Mouse (Mus musculus): ENCODE measurements at regions not wholly inside any gene's neighbourhood (a gene's known extent, or its start where the extent isn't known, plus 50 kb on each side); places are given as distances from the start of the nearest gene placed in this dataset.

- ATAC-seq (ENCODE audit: low FRiP score, low read depth), result no peak
Observed at GRCm38 (mm10) chr13:112046247-112047211, 237.7 kb upstream of the Map3k1 start.

GRCm38 (mm10) chr13:112047408-112047807, 238.6 kb upstream of the Map3k1 start:
- no peak overlapping the region for H3K27ac ChIP-seq
- H3K36me3 ChIP-seq, result no peaks in the 10 kb centered on the region
- H3K4me1 ChIP-seq, result no peaks in the 10 kb centered on the region
- H3K9me3 ChIP-seq, result no peaks in the 10 kb centered on the region
- H3K4me3 ChIP-seq, result no peak overlapping the region
- H3K27me3 ChIP-seq (replicated peaks), result no peaks in the 10 kb centered on the region
- 65% methylated on average over 3 of the region's 3 CpGs for WGBS
- H3K4me2 ChIP-seq (replicated peaks), result no peak overlapping the region
- no peak for ATAC-seq (ENCODE audit: low FRiP score, low read depth)
- H3K9ac ChIP-seq, result no peak overlapping the region

More at GRCm38 (mm10) chr13:112046247-112047211, 237.7 kb upstream of the Map3k1 start:
- Histone ChIP-seq H3K4me1 (no peaks in the 10 kb centered on the region), H3K4me2 (replicated peaks) (no peak overlapping the region), H3K9me3 (no peaks in the 10 kb centered on the region), H3K27ac (no peak overlapping the region), H3K9ac (no peak overlapping the region), H3K36me3 (no peaks in the 10 kb centered on the region), H3K4me3 (no peak overlapping the region), H3K27me3 (replicated peaks) (no peaks in the 10 kb centered on the region)
- 91% methylated on average over 15 of the region's 15 CpGs for WGBS

- ATAC-seq (ENCODE audit: low FRiP score, low read depth), result no peak
- Histone ChIP-seq H3K36me3 (no peaks in the 10 kb centered on the region), H3K9ac (no peak overlapping the region), H3K27me3 (replicated peaks) (no peaks in the 10 kb centered on the region), H3K27ac (no peak overlapping the region), H3K4me2 (replicated peaks) (no peak overlapping the region), H3K9me3 (no peaks in the 10 kb centered on the region), H3K4me1 (no peaks in the 10 kb centered on the region), H3K4me3 (no peak overlapping the region)
- 85% methylated on average over 13 of the region's 13 CpGs for WGBS
Observed at GRCm38 (mm10) chr13:112047874-112048273, 239.1 kb upstream of the Map3k1 start.

DNA sequence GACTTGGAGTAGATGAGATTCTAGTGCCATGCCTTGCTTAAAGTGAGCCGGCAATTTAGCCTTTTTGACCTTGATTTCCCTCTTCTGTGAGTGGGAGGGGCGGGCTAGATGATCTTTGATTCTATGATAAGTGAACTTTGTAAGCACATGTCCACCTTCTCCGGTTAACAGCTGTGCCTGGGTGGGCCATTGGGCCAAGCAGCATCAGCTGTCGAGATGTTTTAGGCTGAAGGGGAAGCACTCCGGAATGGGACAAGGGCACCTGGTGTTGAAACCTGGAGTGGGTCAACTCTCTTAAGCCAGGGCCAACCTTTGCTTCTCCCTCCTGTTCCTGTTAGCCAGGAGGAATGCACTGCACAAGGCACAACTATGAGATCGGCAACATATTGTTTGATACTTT, 239.5 kb upstream of the Map3k1 start:
- H3K4me3 ChIP-seq, result no peak overlapping the region
- H3K9me3 ChIP-seq, result no peaks in the 10 kb centered on the region
- no peaks in the 10 kb centered on the region for H3K4me1 ChIP-seq
- H3K9ac ChIP-seq, result no peak overlapping the region
- no peak for ATAC-seq (ENCODE audit: low FRiP score, low read depth)
- no peak overlapping the region for H3K4me2 ChIP-seq (replicated peaks)
- no peaks in the 10 kb centered on the region for H3K36me3 ChIP-seq
- no peak overlapping the region for H3K27ac ChIP-seq
- H3K27me3 ChIP-seq (replicated peaks), result no peaks in the 10 kb centered on the region
- WGBS, result 92% methylated on average over 6 of the region's 6 CpGs

DNA sequence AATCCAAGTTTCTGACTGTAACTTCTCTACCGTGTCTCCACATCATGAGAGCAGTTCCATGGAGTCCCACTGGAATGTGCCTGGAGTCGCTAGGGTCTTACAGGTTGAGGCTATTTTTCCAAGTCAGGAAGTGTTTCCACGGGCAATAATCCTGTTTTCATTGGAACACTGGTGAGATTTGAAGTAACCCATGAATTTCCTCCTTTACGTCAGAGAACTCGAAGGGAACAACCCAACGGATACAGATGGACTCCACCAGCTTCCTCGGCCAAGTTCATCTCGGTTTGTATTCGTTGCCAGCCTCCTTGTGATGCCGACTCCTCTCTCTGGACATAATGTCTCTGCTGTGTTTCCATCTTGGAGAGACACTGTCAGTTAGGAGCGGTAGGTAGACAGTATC, 237.4 kb upstream of the Ankrd55 start:
- no peaks in the 10 kb centered on the region for H3K4me1 ChIP-seq
- no peaks in the 10 kb centered on the region for H3K9me3 ChIP-seq
- H3K4me2 ChIP-seq (replicated peaks), result no peak overlapping the region
- no peaks in the 10 kb centered on the region for H3K36me3 ChIP-seq
- no peaks in the 10 kb centered on the region for H3K27me3 ChIP-seq (replicated peaks)
- H3K4me3 ChIP-seq, result no peak overlapping the region
- H3K27ac ChIP-seq, result no peak overlapping the region
- WGBS, result 92% methylated on average over 11 of the region's 11 CpGs
- H3K9ac ChIP-seq, result no peak overlapping the region
- ATAC-seq (ENCODE audit: low FRiP score, low read depth), result no peak

GRCm38 (mm10) chr13:112052011-112052410, 236.2 kb upstream of the Ankrd55 start:
- H3K27ac ChIP-seq, result no peak overlapping the region
- H3K4me3 ChIP-seq, result no peak overlapping the region
- no peaks in the 10 kb centered on the region for H3K4me1 ChIP-seq
- no peaks in the 10 kb centered on the region for H3K27me3 ChIP-seq (replicated peaks)
- no peaks in the 10 kb centered on the region for H3K36me3 ChIP-seq
- 86% methylated on average over 3 of the region's 3 CpGs for WGBS
- no peaks in the 10 kb centered on the region for H3K9me3 ChIP-seq
- no peak overlapping the region for H3K4me2 ChIP-seq (replicated peaks)
- no peak for ATAC-seq (ENCODE audit: low FRiP score, low read depth)
- H3K9ac ChIP-seq, result no peak overlapping the region

GRCm38 (mm10) chr13:112052456-112052855, 235.8 kb upstream of the Ankrd55 start:
- H3K36me3 ChIP-seq, result no peaks in the 10 kb centered on the region
- ATAC-seq (ENCODE audit: low FRiP score, low read depth), result no peak
- 83% methylated on average over 3 of the region's 3 CpGs for WGBS

DNA sequence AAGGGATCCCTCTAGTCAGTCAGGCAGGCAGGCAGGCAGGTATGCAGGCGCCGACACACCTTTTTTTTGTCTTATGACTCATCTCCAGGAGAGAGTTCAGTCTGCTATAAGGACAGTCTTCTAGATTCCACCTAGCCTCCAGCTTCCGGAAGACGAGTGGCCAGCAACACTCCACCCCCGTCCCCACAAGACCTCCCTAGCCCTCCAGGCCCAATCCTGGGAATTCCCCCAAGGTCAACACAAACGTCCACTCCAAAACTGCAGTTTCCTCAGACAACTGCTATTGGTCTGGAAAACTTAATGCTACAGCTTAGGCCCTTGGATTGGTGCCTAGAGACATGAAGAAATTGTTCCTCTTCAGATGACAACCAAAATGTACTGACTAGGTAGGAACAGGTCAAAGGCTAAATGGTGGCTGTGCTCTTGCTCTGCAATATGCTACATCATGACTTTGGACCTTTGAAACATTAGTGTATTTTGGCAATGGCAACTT, 233.3 kb upstream of the Ankrd55 start:
- Histone ChIP-seq H3K27ac (no peak overlapping the region), H3K9me3 (no peaks in the 10 kb centered on the region), H3K4me3 (no peak overlapping the region), H3K4me2 (replicated peaks) (no peak overlapping the region), H3K36me3 (no peaks in the 10 kb centered on the region), H3K9ac (no peak overlapping the region), H3K4me1 (no peaks in the 10 kb centered on the region), H3K27me3 (replicated peaks) (no peaks in the 10 kb centered on the region)
- 85% methylated on average over 6 of the region's 6 CpGs for WGBS
- no peak for ATAC-seq (ENCODE audit: low FRiP score, low read depth)

More at GRCm38 (mm10) chr13:112052456-112052855, 235.8 kb upstream of the Ankrd55 start:
- Histone ChIP-seq H3K9me3 (no peaks in the 10 kb centered on the region), H3K4me2 (replicated peaks) (no peak overlapping the region), H3K4me1 (no peaks in the 10 kb centered on the region), H3K9ac (no peak overlapping the region), H3K27ac (no peak overlapping the region), H3K27me3 (replicated peaks) (no peaks in the 10 kb centered on the region), H3K4me3 (no peak overlapping the region)

DNA sequence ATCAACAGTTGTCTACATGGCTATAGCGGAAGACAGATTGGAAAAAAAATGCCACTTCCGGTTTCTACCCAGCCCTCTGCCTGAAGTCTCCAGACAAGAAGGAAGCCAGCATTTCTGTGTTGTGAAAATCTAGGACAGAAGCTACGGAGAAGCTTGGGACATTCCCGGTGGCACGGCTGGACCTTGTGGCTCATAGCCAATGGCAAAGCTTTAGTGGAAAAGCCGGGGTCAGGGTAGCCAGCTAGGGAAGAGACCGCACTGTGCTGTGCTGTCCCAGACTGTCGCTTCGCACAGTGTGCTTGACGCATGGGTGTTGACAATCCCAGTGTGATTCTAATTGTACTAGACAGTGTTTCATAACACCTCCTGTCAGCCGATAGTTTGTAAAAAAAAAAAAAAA, 230.0 kb upstream of the Ankrd55 start:
- no peak overlapping the region for H3K27ac ChIP-seq
- H3K27me3 ChIP-seq (replicated peaks), result no peaks in the 10 kb centered on the region
- ATAC-seq (ENCODE audit: low FRiP score, low read depth), result no peak
- WGBS, result 87% methylated on average over 11 of the region's 11 CpGs
- H3K9ac ChIP-seq, result no peak overlapping the region
- H3K4me3 ChIP-seq, result no peak overlapping the region
- no peaks in the 10 kb centered on the region for H3K4me1 ChIP-seq
- no peaks in the 10 kb centered on the region for H3K9me3 ChIP-seq
- no peak overlapping the region for H3K4me2 ChIP-seq (replicated peaks)
- H3K36me3 ChIP-seq, result no peaks in the 10 kb centered on the region

DNA sequence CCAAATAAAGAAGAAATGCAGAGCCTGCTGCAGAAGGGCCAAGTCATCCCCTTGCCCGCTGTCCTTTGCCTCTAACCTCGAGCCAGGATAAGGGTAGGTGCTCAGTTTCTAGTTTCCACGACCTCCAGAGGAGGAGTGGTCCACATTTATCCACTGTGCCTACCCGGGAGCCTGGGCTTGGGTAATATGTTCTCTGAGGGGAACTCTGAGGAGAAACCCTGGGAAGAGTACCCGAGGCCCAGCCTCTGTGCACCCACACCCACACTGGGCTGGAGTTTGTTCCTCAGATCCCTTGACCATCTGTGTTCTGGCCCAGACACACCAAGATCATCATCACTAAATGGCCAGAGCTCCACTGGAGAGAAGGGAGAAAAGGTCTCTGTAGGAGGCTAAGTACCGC, 229.5 kb upstream of the Ankrd55 start:
- 86% methylated on average over 6 of the region's 6 CpGs for WGBS
- H3K4me2 ChIP-seq (replicated peaks), result no peak overlapping the region
- H3K4me3 ChIP-seq, result no peak overlapping the region
- no peaks in the 10 kb centered on the region for H3K27me3 ChIP-seq (replicated peaks)
- no peaks in the 10 kb centered on the region for H3K4me1 ChIP-seq
- ATAC-seq (ENCODE audit: low FRiP score, low read depth), result no peak
- no peak overlapping the region for H3K27ac ChIP-seq
- no peaks in the 10 kb centered on the region for H3K36me3 ChIP-seq
- H3K9ac ChIP-seq, result no peak overlapping the region
- H3K9me3 ChIP-seq, result no peaks in the 10 kb centered on the region

GRCm38 (mm10) chr13:112062024-112062423, 226.2 kb upstream of the Ankrd55 start:
- Histone ChIP-seq H3K9me3 (no peaks in the 10 kb centered on the region), H3K4me1 (no peaks in the 10 kb centered on the region), H3K27me3 (replicated peaks) (no peaks in the 10 kb centered on the region), H3K4me3 (no peak overlapping the region), H3K27ac (no peak overlapping the region), H3K36me3 (no peaks in the 10 kb centered on the region), H3K9ac (no peak overlapping the region), H3K4me2 (replicated peaks) (no peak overlapping the region)
- WGBS, result 91% methylated on average over 8 of the region's 8 CpGs
- ATAC-seq (ENCODE audit: low FRiP score, low read depth), result no peak

DNA sequence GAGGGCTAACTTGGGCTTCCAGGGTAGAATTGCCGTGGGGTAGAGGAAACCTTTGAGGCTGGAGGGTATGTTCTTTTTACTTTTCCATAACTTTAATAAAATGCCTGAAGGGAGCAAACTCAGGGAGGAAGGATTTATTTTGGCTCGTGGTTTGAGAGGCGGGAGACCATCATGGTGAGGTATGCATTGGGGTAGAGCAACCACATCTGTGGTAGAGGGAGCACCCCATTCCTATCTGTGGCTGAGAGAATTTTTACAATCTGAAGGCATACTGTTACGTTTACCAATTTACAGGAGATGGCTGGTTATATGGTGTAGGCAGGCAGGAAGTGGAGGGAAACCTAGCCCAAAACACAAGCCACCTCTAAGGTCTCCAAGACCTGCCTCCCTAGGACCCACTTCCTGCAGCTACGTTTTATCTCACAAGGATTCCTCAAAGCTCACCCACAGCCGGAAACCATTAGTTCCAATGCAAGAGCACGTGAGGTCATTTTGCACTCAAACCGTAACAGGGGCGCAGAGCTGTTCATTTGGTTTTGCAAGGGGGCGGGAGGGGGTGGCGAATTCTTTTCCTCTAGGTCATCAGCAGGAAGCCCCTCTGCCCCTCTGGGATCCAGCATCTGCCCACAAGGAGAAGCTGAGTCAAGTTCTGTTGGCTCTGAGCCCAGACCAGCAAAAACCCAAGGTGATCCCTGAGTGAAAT, 224.7 kb upstream of the Ankrd55 start:
- no peak overlapping the region for H3K4me2 ChIP-seq (replicated peaks)
- no peak for ATAC-seq (ENCODE audit: low FRiP score, low read depth)
- WGBS, result 60% methylated on average over 11 of the region's 11 CpGs
- no peak overlapping the region for H3K9ac ChIP-seq
- no peak overlapping the region for H3K4me3 ChIP-seq
- H3K27ac ChIP-seq, result no peak overlapping the region
- no peaks in the 10 kb centered on the region for H3K9me3 ChIP-seq
- no peaks in the 10 kb centered on the region for H3K4me1 ChIP-seq
- no peaks in the 10 kb centered on the region for H3K36me3 ChIP-seq
- H3K27me3 ChIP-seq (replicated peaks), result no peaks in the 10 kb centered on the region

All from neural tube, embryonic 12.5 days (tissue).